Mouse (Mus musculus): ENCODE results near the gene Frmd4b.

The Frmd4b gene

DNA sequence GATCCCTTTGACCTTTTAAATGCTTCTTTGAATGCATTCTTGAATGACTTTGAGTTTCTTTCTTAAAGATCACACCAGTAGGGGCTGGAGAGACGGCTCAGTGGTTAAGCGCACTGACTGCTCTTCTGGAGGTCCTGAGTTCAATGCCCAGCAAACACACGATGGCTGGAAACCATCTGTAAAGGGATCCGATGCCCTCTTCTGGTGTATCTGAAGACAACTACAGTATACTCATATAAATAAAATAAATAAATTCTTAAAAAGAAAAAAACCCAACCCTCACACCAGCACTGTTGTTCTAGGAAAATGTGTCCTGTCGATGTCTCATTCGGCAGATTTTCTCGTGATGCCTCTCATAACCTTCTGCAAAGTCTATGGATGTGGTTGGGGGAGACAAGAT, 116.3 kb downstream of the Frmd4b start:
- POLR2A ChIA-PET, result no interaction called here
- CTCF ChIA-PET, result no interaction called here

DNA sequence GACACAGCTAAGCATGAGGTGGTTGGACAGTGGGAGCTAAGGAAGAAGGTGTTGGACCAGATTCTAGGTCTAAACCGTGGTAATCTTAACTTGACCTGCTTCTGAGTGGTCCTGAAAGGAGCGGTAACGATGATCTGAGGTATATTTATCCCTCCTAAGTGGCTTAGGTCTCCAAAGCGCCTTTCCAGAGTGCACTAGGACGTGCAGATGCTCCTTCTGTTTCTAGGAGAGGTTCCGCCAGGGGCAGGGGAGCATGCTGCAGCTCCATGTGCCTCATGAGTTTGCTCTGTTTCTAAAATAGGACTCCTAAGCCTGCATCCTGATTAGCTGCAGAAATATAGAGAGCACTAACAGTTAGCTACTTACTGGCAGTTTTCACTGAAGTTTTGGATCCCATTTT, 117.1 kb downstream of the Frmd4b start:
- ChIA-PET POLR2A (no interaction called here), CTCF (no interaction called here)

- ChIA-PET POLR2A (interaction anchor here in 1 of 4 experiments (1.3 kb wide), 1 partner anchor 20 kb away, joined by 3 read pairs; no protein-coding TSS in a partner anchor), CTCF (no interaction called here)
Measured at GRCm38 (mm10) chr6:97496002-97496401, 121.3 kb downstream of the Frmd4b start.

- POLR2A ChIA-PET, result no interaction called here
- CTCF ChIA-PET, result interaction anchor here in 1 of 4 experiments (0.5 kb wide), 1 partner anchor 205 kb away, joined by 5 read pairs; no protein-coding TSS in a partner anchor
Measured at GRCm38 (mm10) chr6:97491065-97491464, 126.3 kb downstream of the Frmd4b start.

DNA sequence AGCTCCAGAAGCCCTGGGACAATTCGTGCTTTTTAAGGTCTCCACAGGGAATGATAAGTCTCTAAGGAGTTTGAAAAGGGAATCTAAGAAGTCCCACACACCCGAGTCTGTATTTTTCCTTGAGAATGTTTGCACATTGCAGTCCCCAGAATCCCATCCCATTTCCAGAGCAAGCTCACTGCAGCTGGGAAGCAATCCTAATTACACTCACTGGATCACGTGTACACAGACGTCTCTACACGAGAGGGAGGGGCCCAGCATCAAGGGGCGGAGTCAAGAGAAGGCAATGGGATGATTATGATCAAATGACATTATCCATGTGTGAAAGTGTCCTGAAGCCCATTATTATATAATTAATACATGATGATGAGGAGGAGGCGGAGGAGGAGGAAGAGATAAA, 128.5 kb downstream of the Frmd4b start:
- POLR2A ChIA-PET, result interaction anchor here in 2 of 4 experiments (0.7 to 0.9 kb wide), 3 partner anchors 38 to 72 kb away, joined by 3 read pairs; no protein-coding TSS in a partner anchor
- CTCF ChIA-PET, result interaction anchor here in 1 of 4 experiments (0.6 kb wide), 1 partner anchor 341 kb away, joined by 3 read pairs; no protein-coding TSS in a partner anchor

DNA sequence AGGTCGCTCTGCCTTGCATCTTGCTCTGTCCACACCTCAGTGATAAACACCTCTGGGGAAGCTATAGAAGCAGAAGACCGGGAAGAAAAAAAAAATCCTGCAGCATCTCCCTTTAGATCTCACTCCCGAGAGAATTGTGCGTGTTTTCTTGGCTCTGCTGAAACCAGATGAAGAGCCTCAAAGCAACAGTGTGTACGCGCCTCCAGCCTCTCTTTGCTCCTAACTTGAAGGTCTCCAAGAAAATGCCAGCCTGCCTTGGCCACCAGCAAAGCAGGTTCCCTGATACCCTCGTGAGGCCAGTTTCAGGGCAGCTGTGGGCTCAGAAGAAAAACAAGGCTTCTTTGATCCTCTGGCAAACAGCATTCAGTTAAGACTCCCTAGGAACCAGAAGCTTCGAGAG, 129.1 kb downstream of the Frmd4b start:
- ChIA-PET POLR2A (interaction anchor here in 2 of 4 experiments (0.9 kb wide), 2 partner anchors 38 to 71 kb away, joined by 3 read pairs; no protein-coding TSS in a partner anchor), CTCF (interaction anchor here in 2 of 4 experiments (0.6 kb wide), 2 partner anchors 340 to 541 kb away, joined by 3 to 11 read pairs; no protein-coding TSS in a partner anchor)

GRCm38 (mm10) chr6:97487535-97488081, 129.7 kb downstream of the Frmd4b start:
- POLR2A ChIA-PET, result interaction anchor here in 2 of 4 experiments (0.6 to 0.9 kb wide), 3 partner anchors 39 to 438 kb away, joined by 3 read pairs; no protein-coding TSS in a partner anchor
- CTCF ChIA-PET, result interaction anchor here in 1 of 4 experiments (0.6 kb wide), 1 partner anchor 542 kb away, joined by 11 read pairs; no protein-coding TSS in a partner anchor

DNA sequence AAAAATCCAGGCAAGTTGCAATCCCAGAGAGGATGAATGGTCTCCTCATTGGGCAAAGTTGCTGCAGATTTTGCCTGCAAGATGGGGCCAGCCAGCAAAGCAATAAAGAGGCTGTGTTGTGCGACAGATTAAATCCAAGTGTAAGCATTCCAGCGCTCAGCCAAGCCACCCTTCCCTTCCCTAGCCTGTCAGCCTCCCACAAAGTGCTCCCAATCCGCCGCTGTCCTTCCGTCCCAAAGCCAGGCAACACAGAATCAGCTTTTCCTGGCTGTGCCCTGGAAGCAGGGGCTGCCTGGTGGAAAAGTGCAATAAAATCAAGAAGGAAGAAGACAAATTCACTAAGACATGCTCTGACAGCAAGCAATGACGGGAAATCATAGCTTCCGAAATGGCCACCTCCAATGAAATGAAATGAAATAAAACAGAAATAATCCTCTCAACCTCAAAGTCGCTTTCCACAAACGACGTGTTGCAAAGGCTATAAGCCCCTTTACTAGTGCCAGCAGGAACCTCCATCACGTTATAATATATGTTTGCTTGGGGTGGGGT, 130.5 kb downstream of the Frmd4b start:
- ChIA-PET POLR2A (interaction anchor here in 2 of 4 experiments (0.6 kb wide), 2 partner anchors 102 to 437 kb away, joined by 3 read pairs; no protein-coding TSS in a partner anchor), CTCF (no interaction called here)

DNA sequence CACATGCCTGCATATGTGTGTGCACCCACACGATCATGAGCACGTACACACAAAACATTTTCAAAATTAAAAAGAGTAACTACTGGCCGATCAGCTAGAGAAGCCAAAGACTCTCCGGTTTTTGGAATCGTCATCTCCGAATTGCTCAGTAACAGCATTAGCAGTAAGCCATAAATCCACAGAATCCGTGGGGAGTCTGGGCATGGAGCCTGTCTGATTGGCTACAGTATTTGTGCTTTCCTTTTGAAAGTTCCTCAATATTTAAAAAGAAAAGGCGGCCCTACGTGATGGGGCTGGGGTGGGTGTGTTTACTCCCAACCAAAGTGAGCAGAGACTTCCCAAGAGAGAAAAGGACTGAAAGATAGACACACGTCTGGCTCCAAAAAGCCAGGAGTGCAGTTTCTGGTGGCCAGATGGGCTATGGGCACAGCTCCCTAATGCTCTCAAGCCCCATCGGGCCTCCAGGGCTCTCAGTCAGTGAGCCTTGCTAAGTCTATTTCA, 131.4 kb downstream of the Frmd4b start:
- POLR2A ChIA-PET, result no interaction called here
- CTCF ChIA-PET, result no interaction called here

DNA sequence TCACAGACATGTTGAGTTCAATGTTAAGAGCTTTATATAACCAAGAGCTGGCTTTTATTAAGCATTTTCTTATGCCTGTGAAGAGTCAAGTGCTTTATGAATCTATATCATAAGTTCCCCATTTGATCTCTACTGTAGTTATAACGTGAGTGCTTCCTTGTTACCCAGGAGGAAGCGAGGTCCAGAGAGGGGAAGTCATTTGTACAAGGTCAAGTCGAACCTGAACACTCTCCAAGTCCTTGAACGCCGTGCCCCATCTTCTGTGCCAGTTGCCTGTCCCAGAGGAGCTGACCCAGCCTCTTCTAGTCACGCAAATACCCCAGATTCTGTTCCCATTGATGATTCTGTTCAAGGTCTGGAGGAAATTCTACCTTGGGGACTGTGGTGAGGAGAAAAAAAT, 135.4 kb downstream of the Frmd4b start:
- CTCF ChIA-PET, result no interaction called here
- POLR2A ChIA-PET, result interaction anchor here in 1 of 4 experiments (0.6 kb wide), 2 partner anchors 274 to 276 kb away, joined by 3 to 5 read pairs; partner anchors contain the start of gene Uba3

GRCm38 (mm10) chr6:97478981-97479860, 138.1 kb downstream of the Frmd4b start:
- POLR2A ChIA-PET, result interaction anchor here in 1 of 4 experiments (0.5 to 0.8 kb wide), 3 partner anchors 69 to 583 kb away, joined by 3 to 4 read pairs (median 3); no protein-coding TSS in a partner anchor

GRCm38 (mm10) chr6:97473672-97474071, 143.7 kb downstream of the Frmd4b start:
- POLR2A ChIA-PET, result interaction anchor here in 1 of 4 experiments (0.6 kb wide), 1 partner anchor 252 kb away, joined by 5 read pairs; no protein-coding TSS in a partner anchor
- CTCF ChIA-PET, result no interaction called here

More at GRCm38 (mm10) chr6:97478981-97479860, 138.1 kb downstream of the Frmd4b start:
- CTCF ChIA-PET, result interaction anchor here in 1 of 4 experiments (0.6 kb wide), 1 partner anchor 177 kb away, joined by 4 read pairs; no protein-coding TSS in a partner anchor

DNA sequence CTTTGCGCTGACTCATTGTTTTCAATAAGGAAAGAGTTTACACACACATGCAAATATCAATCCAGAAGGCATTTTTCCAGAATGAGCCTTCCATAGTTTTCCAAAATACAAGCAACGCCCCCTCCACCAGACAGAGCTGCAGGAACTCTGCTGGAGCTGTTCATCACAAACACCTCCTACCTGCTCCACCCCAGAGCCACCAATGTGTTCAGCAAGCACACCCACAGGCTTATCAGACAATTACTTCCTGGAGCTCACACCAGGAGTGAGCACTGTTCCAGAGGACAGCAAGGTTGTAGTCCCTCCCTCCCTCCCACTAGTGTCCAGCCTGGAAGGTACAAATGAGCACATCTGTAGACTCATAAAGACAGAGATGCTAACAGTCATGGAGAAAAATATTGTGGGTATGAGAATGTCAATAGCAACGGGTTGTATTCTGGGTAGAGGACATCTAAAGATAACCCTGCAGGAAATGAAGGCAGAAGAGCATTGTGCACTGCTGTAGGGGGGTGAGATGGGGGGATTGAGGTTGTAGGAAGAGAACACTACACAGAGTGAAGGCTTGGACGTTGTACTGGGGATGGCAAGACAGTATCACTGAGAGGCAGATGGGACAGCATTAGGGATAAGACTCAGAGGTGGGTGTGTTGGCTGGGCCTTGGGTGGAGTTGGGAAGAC, 144.3 kb downstream of the Frmd4b start:
- POLR2A ChIA-PET, result no interaction called here
- CTCF ChIA-PET, result interaction anchor here in 1 of 4 experiments (0.6 kb wide), 1 partner anchor 117 kb away, joined by 3 read pairs; no protein-coding TSS in a partner anchor

GRCm38 (mm10) chr6:97463898-97464524, 153.3 kb downstream of the Frmd4b start:
- ChIA-PET CTCF (no interaction called here), POLR2A (no interaction called here)

- ChIA-PET POLR2A (no interaction called here), CTCF (interaction anchor here in 1 of 4 experiments (0.7 kb wide), 1 partner anchor 300 kb away, joined by 4 read pairs; no protein-coding TSS in a partner anchor)
Measured at GRCm38 (mm10) chr6:97462421-97462820, 154.9 kb downstream of the Frmd4b start.

DNA sequence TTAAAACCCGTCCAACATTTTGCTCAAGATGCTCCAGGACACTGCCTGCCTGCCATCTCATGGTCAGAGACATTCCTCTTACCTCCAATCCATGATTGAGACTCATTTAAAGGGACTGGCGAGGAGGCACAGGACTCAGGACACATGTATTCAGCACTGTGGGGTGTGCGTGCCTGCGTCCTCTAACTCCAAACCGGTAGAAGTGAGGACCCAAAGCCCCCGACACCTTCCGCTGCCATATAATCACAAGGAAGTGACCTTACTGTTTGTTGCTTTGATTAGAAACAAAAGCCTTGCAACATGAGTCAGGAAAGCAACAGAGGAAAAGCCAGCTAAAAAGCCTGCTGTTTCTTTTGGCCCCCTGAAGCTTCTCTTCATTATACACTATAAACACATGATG, 158.2 kb downstream of the Frmd4b start:
- CTCF ChIA-PET, result interaction anchor here in 1 of 4 experiments (0.6 kb wide), 1 partner anchor 61 kb away, joined by 3 read pairs; no protein-coding TSS in a partner anchor
- POLR2A ChIA-PET, result no interaction called here

DNA sequence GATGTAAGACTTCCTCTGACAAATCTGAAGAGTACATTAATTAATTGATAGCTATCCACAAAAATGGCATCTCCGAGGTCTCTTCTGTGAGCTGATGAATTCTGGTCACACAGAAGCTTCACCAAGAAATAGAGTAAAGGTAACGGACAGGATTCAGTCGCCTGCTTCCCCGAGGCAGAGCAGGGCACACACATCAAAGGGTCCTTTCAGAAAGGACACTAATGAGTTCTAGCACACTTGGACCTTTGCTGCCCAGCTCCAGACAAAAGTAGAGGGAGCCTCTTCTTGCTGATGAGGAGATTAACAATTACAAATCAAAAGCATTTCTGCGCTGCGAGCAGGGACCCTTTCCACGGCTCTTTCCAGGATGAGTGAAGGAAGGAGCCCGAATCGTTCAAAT, 159.0 kb downstream of the Frmd4b start:
- ChIA-PET POLR2A (interaction anchor here in 2 of 4 experiments (0.6 kb wide), 2 partner anchors 22 to 112 kb away, joined by 3 to 5 read pairs; no protein-coding TSS in a partner anchor), CTCF (interaction anchor here in 1 of 4 experiments (0.6 kb wide), 2 partner anchors 51 to 62 kb away, joined by 3 to 4 read pairs; no protein-coding TSS in a partner anchor)

GRCm38 (mm10) chr6:97457954-97458353, 159.4 kb downstream of the Frmd4b start:
- POLR2A ChIA-PET, result interaction anchor here in 3 of 4 experiments (0.6 kb wide), 3 partner anchors 21 to 342 kb away, joined by 3 to 5 read pairs (median 3); no protein-coding TSS in a partner anchor
- CTCF ChIA-PET, result no interaction called here
